Mouse (Mus musculus): ENCODE results near the gene Pilrb1.

Pilrb1 gene

GRCm38 (mm10) chr5:137830238-137830637, 27.7 kb downstream of the Pilrb1 start:
- no peak for DNase-seq (ENCODE audit: low read depth, low spot score)

- DNase-seq (ENCODE audit: low read depth, low spot score), result no peak
Measured at GRCm38 (mm10) chr5:137828694-137829093, 29.2 kb downstream of the Pilrb1 start.

GRCm38 (mm10) chr5:137826421-137826820, 31.5 kb downstream of the Pilrb1 start:
- DNase-seq (ENCODE audit: low read depth, low spot score), result no peak

- DNase-seq (ENCODE audit: low read depth, low spot score), result no peak
Measured at GRCm38 (mm10) chr5:137825971-137826370, 31.9 kb downstream of the Pilrb1 start.

- DNase-seq (ENCODE audit: low read depth, low spot score), result no peak
Measured at GRCm38 (mm10) chr5:137825030-137825429, 32.9 kb downstream of the Pilrb1 start.

- DNase-seq (ENCODE audit: low read depth, low spot score), result no peak
Measured at GRCm38 (mm10) chr5:137823455-137824045, 34.4 kb downstream of the Pilrb1 start.

GRCm38 (mm10) chr5:137822602-137823001, 35.3 kb downstream of the Pilrb1 start:
- no peak for DNase-seq (ENCODE audit: low read depth, low spot score)

GRCm38 (mm10) chr5:137822126-137822525, 35.8 kb downstream of the Pilrb1 start:
- DNase-seq (ENCODE audit: low read depth, low spot score), result no peak

- no peak for DNase-seq (ENCODE audit: low read depth, low spot score)
Measured at GRCm38 (mm10) chr5:137817466-137818222, 40.3 kb downstream of the Pilrb1 start.

- no peak for DNase-seq (ENCODE audit: low read depth, low spot score)
Measured at GRCm38 (mm10) chr5:137808316-137808715, 49.6 kb downstream of the Pilrb1 start.

GRCm38 (mm10) chr5:137806158-137806557, 51.7 kb downstream of the Pilrb1 start:
- no peak for DNase-seq (ENCODE audit: low read depth, low spot score)
